ENCODE assay signal across 10 mouse cellular contexts in the genomic region with DNA sequence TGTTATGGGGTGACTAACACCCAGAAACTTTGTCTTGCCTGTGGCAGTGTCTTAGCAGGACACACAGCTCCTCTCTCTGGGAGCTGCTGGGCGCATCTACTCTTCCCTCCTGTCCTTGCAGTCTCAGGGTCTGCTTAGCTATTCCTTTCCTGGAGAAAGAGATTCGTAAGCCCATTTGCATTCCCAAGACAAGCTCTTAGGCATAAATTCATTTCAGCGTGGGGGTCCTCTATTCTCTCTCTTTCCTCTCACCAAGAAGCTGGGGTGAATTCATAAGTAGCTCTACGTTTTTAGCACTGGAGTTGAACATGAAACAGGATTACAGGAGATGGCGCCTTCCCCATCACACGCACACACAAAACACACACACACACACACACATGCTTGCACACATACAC.
A peak's percentile ranks its signal among the peaks of the same experiment; 100 is the strongest.
DNase-seq lines count a peak whose midpoint lies in the region; ATAC-seq and TF ChIP-seq lines count a peak whose summit lies in the region.
"Had no signal": no experiment of that assay in that cellular context is flagged by ENCODE, and none has a peak within 500 bp of the region (broad histone marks: within the 10 kb centered on the region; RNA-seq: fewer than 3 reads in every experiment).

No protein-coding gene starts in this region.

- no peaks in the 10 kb centered on the region for H3K27me3 ChIP-seq in kidney, embryonic 16.5 days (ENCODE audit: insufficient read depth, low read length)
- H3K27me3 ChIP-seq in forebrain, embryonic 13.5 days, result no peaks in the 10 kb centered on the region
- H3K27me3 ChIP-seq in hindbrain, embryonic 11.5 days (ENCODE audit: control insufficient read depth, insufficient read depth, low read length), result no peaks in the 10 kb centered on the region
- no peaks in the 10 kb centered on the region for H3K27me3 ChIP-seq in midbrain, postnatal 0 days (ENCODE audit: insufficient read depth, low read length)
- H3K27me3 ChIP-seq in kidney, embryonic 14.5 days (ENCODE audit: control insufficient read depth, insufficient read depth, low read length), result no peaks in the 10 kb centered on the region

- H3K36me3 ChIP-seq in kidney, embryonic 16.5 days (ENCODE audit: insufficient read depth, low read length), result peaks cover 4% of the 10 kb centered on the region; the same call in 1 of the 2 replicates
- 0 out of 2 replicates have a peak, but pooled peaks cover 5% of the 10 kb centered on the region for H3K36me3 ChIP-seq in forebrain, embryonic 13.5 days (ENCODE audit: poor library complexity, severe bottlenecking)
- no peaks in the 10 kb centered on the region for H3K36me3 ChIP-seq in hindbrain, embryonic 11.5 days (ENCODE audit: control insufficient read depth, insufficient read depth, low read length)
- no peaks in the 10 kb centered on the region for H3K36me3 ChIP-seq in midbrain, postnatal 0 days (ENCODE audit: insufficient read depth, low read length)
- H3K36me3 ChIP-seq in kidney, embryonic 14.5 days (ENCODE audit: control insufficient read depth, insufficient read depth, low read length), result peaks cover 2% of the 10 kb centered on the region; the same call in 1 of the 2 replicates

- H3K9me3 ChIP-seq in kidney, embryonic 16.5 days (ENCODE audit: low read length), result no peaks in the 10 kb centered on the region
- H3K9me3 ChIP-seq in forebrain, embryonic 13.5 days (replicated peaks), result no peaks in the 10 kb centered on the region
- no peaks in the 10 kb centered on the region for H3K9me3 ChIP-seq in hindbrain, embryonic 11.5 days (ENCODE audit: control insufficient read depth, low read length)
- H3K9me3 ChIP-seq in midbrain, postnatal 0 days (ENCODE audit: low read length), result no peaks in the 10 kb centered on the region
- no peaks in the 10 kb centered on the region for H3K9me3 ChIP-seq in kidney, embryonic 14.5 days (ENCODE audit: control insufficient read depth, low read length)

- H3K9ac ChIP-seq in kidney, embryonic 16.5 days (replicated peaks; ENCODE audit: low read length), result no peak overlapping the region
- peak overlapping the region; percentile 31; the same call in 1 of the 2 replicates for H3K9ac ChIP-seq in forebrain, embryonic 13.5 days
- H3K9ac ChIP-seq in hindbrain, embryonic 11.5 days (ENCODE audit: low read depth, low read length), result no peak overlapping the region
- no peak overlapping the region for H3K9ac ChIP-seq in midbrain, postnatal 0 days (replicated peaks; ENCODE audit: low read length, poor library complexity, severe bottlenecking)
- no peak overlapping the region for H3K9ac ChIP-seq in kidney, embryonic 14.5 days (ENCODE audit: low read depth, low read length)
- H3K9ac ChIP-seq: liver, embryonic 14.5 days had no signal

- H3K27ac ChIP-seq in kidney, embryonic 16.5 days (ENCODE audit: low read length), result peak overlapping the region; percentile 8; the same call in 1 of the 2 replicates
- H3K27ac ChIP-seq in forebrain, embryonic 13.5 days, result peak overlapping the region; percentile 61
- H3K27ac ChIP-seq in hindbrain, embryonic 11.5 days (ENCODE audit: low read depth, low read length), result 0 out of 2 replicates have a peak overlapping the region, but pooled peaks have one; percentile 17
- peak overlapping the region; percentile 33; the same call in 1 of the 2 replicates for H3K27ac ChIP-seq in midbrain, postnatal 0 days (ENCODE audit: low read depth, low read length)
- H3K27ac ChIP-seq in kidney, embryonic 14.5 days (ENCODE audit: low read depth, low read length), result no peak overlapping the region
- H3K27ac ChIP-seq: liver, embryonic 14.5 days had no signal

- no peak overlapping the region for H3K4me2 ChIP-seq in kidney, embryonic 16.5 days (replicated peaks; ENCODE audit: low read depth, low read length)
- H3K4me2 ChIP-seq in forebrain, embryonic 13.5 days, result peak overlapping the region; percentile 11; the same call in 1 of the 2 replicates
- no peak overlapping the region for H3K4me2 ChIP-seq in hindbrain, embryonic 11.5 days (replicated peaks; ENCODE audit: low read depth, low read length)
- H3K4me2 ChIP-seq in midbrain, postnatal 0 days (ENCODE audit: low read depth, low read length, poor library complexity, severe bottlenecking), result no peak overlapping the region
- H3K4me2 ChIP-seq in kidney, embryonic 14.5 days (replicated peaks; ENCODE audit: low read depth, low read length), result no peak overlapping the region

- 77% methylated on average over 6 of the region's 6 CpGs for WGBS in kidney, embryonic 16.5 days
- WGBS in forebrain, embryonic 13.5 days, result 46% methylated on average over 6 of the region's 6 CpGs
- 75% methylated on average over 6 of the region's 6 CpGs for WGBS in hindbrain, embryonic 11.5 days
- WGBS in midbrain, postnatal 0 days, result 25% methylated on average over 6 of the region's 6 CpGs
- WGBS in kidney, embryonic 14.5 days, result 85% methylated on average over 6 of the region's 6 CpGs

- peaks cover 62% of the 10 kb centered on the region for H3K4me1 ChIP-seq in kidney, embryonic 16.5 days (ENCODE audit: insufficient read depth, low read length)
- peaks cover 74% of the 10 kb centered on the region for H3K4me1 ChIP-seq in forebrain, embryonic 13.5 days
- peaks cover 30% of the 10 kb centered on the region for H3K4me1 ChIP-seq in hindbrain, embryonic 11.5 days (replicated peaks; ENCODE audit: control insufficient read depth, insufficient read depth, low read length)
- peaks cover 35% of the 10 kb centered on the region for H3K4me1 ChIP-seq in midbrain, postnatal 0 days (ENCODE audit: insufficient read depth, low read length)
- H3K4me1 ChIP-seq in kidney, embryonic 14.5 days (ENCODE audit: control insufficient read depth, insufficient read depth, low read length), result peaks cover 44% of the 10 kb centered on the region

- no peak for ATAC-seq in kidney, embryonic 16.5 days (ENCODE audit: low FRiP score, low TSS enrichment)
- no peak for ATAC-seq in forebrain, embryonic 13.5 days
- ATAC-seq in hindbrain, embryonic 11.5 days (ENCODE audit: low FRiP score), result no peak
- ATAC-seq in midbrain, postnatal 0 days (ENCODE audit: low FRiP score), result 0 out of 2 replicates have a peak, but pooled peaks have one; percentile 12
- no peak for ATAC-seq in kidney, embryonic 14.5 days (ENCODE audit: low FRiP score, low TSS enrichment)

- TF ChIP-seq CTCF in midbrain, postnatal 0 days (IDR thresholded peaks at IDR 0.05), result no peak

- no peak for DNase-seq in kidney, postnatal 36 days
- no peak for DNase-seq in hindbrain, embryonic 11.5 days (ENCODE audit: low spot score)
- DNase-seq in midbrain, postnatal 0 days (ENCODE audit: low spot score), result no peak
- no peak for DNase-seq in right cerebral cortex, postnatal 14 days
- DNase-seq: right cerebral cortex, postnatal 4 days; thymus, postnatal 25 days had no signal

- H3K4me3 ChIP-seq in kidney, embryonic 16.5 days (ENCODE audit: low read length), result no peak overlapping the region
- H3K4me3 ChIP-seq in forebrain, embryonic 13.5 days, result no peak overlapping the region
- H3K4me3 ChIP-seq in hindbrain, embryonic 11.5 days (ENCODE audit: low read depth, low read length), result no peak overlapping the region
- H3K4me3 ChIP-seq in midbrain, postnatal 0 days (ENCODE audit: low read depth, low read length), result no peak overlapping the region
- no peak overlapping the region for H3K4me3 ChIP-seq in kidney, embryonic 14.5 days (ENCODE audit: low read length)
